8 mouse cellular contexts compared by ENCODE assay signal in genomic region chr3:96327647-96328046, GRCm38 (mm10). TPM values are rescaled to one million over a fixed set of nuclear protein-coding genes. Genes with fewer than 3 reads are reported as not detected.
A peak's percentile ranks its signal among the peaks of the same experiment; 100 is the strongest.
DNase-seq lines count a peak whose midpoint lies in the region; ATAC-seq lines count a peak whose summit lies in the region.

No protein-coding gene starts in this region.

- WGBS in lung, embryonic 16.5 days, result 1% methylated on average over 11 of the region's 18 CpGs
- WGBS in embryonic facial prominence, embryonic 15.5 days, result under 1% methylated on average over 16 of the region's 18 CpGs
- 3% methylated on average over 11 of the region's 18 CpGs for whole genome bisulfite sequencing in liver, embryonic 11.5 days
- WGBS in stomach, embryonic 16.5 days, result under 1% methylated on average over 14 of the region's 18 CpGs

- no peaks in the 10 kb centered on the region for H3K36me3 ChIP-seq in lung, embryonic 16.5 days (ENCODE audit: control insufficient read depth, insufficient read depth, low read length)
- H3K36me3 ChIP-seq in embryonic facial prominence, embryonic 15.5 days, result no peaks in the 10 kb centered on the region
- no peaks in the 10 kb centered on the region for H3K36me3 ChIP-seq in liver, embryonic 11.5 days (ENCODE audit: control insufficient read depth, insufficient read depth, low read length)
- H3K36me3 ChIP-seq in stomach, embryonic 16.5 days (ENCODE audit: control insufficient read depth, insufficient read depth, low read length), result no peaks in the 10 kb centered on the region

- no peaks in the 10 kb centered on the region for H3K4me1 ChIP-seq in lung, embryonic 16.5 days (replicated peaks; ENCODE audit: control insufficient read depth, insufficient read depth, low read length)
- 0 out of 2 replicates have a peak, but pooled peaks cover 2% of the 10 kb centered on the region for H3K4me1 ChIP-seq in embryonic facial prominence, embryonic 15.5 days
- peaks cover 12% of the 10 kb centered on the region; the same call in 1 of the 2 replicates for H3K4me1 ChIP-seq in liver, embryonic 11.5 days (replicated peaks; ENCODE audit: control insufficient read depth, insufficient read depth, low read length)
- 0 out of 2 replicates have a peak, but pooled peaks cover 3% of the 10 kb centered on the region for H3K4me1 ChIP-seq in stomach, embryonic 16.5 days (ENCODE audit: control insufficient read depth, insufficient read depth, low read length)

- no peak for DNase-seq in lung, adult 18-20 months
- DNase-seq in liver, embryonic 11.5 days (ENCODE audit: low spot score), result peak; percentile 47
- no peak for DNase-seq in left cerebral cortex, adult 8-10 months (ENCODE audit: low spot score in 2 of 2)
- no peak for DNase-seq in urinary bladder, postnatal 14 days (ENCODE audit: low spot score)
- DNase-seq in right cerebral cortex, postnatal 14 days, result no peak

- H3K9me3 ChIP-seq in lung, embryonic 16.5 days (ENCODE audit: control insufficient read depth, low read length), result no peaks in the 10 kb centered on the region
- no peaks in the 10 kb centered on the region for H3K9me3 ChIP-seq in embryonic facial prominence, embryonic 15.5 days (replicated peaks)
- no peaks in the 10 kb centered on the region for H3K9me3 ChIP-seq in liver, embryonic 11.5 days (ENCODE audit: control insufficient read depth, low read length)
- H3K9me3 ChIP-seq in stomach, embryonic 16.5 days (replicated peaks; ENCODE audit: control insufficient read depth, low read length), result no peaks in the 10 kb centered on the region

- peaks cover 70% of the 10 kb centered on the region for H3K27me3 ChIP-seq in lung, embryonic 16.5 days (ENCODE audit: control insufficient read depth, insufficient read depth, low read depth, low read length)
- H3K27me3 ChIP-seq in embryonic facial prominence, embryonic 15.5 days, result peaks cover 77% of the 10 kb centered on the region
- H3K27me3 ChIP-seq in liver, embryonic 11.5 days (replicated peaks; ENCODE audit: control insufficient read depth, insufficient read depth, low read length), result peaks cover 14% of the 10 kb centered on the region
- H3K27me3 ChIP-seq in stomach, embryonic 16.5 days (ENCODE audit: control insufficient read depth, insufficient read depth, low read length), result peaks cover 58% of the 10 kb centered on the region

- no peak overlapping the region for H3K9ac ChIP-seq in lung, embryonic 16.5 days (ENCODE audit: low read length)
- H3K9ac ChIP-seq in embryonic facial prominence, embryonic 15.5 days, result no peak overlapping the region
- H3K9ac ChIP-seq in liver, embryonic 11.5 days (ENCODE audit: low read depth, low read length), result peak overlapping the region; percentile 52
- H3K9ac ChIP-seq in stomach, embryonic 16.5 days (ENCODE audit: low read length), result no peak overlapping the region

- 0 out of 2 replicates have a peak, but pooled peaks have one; percentile 8 for ATAC-seq in lung, embryonic 16.5 days (ENCODE audit: low read depth)
- no peak for ATAC-seq in embryonic facial prominence, embryonic 15.5 days (ENCODE audit: insufficient number of reproducible peaks, low FRiP score, low TSS enrichment, low read depth)
- no peak; the same call in 1 of the 2 replicates for ATAC-seq in liver, embryonic 11.5 days (replicated peaks; ENCODE audit: low FRiP score)
- ATAC-seq in stomach, embryonic 16.5 days (ENCODE audit: insufficient read depth, low FRiP score), result no peak

- H3K27ac ChIP-seq in lung, embryonic 16.5 days (ENCODE audit: low read length), result no peak overlapping the region
- no peak overlapping the region for H3K27ac ChIP-seq in embryonic facial prominence, embryonic 15.5 days (replicated peaks)
- no peak overlapping the region for H3K27ac ChIP-seq in liver, embryonic 11.5 days (ENCODE audit: low read depth, low read length)
- no peak overlapping the region for H3K27ac ChIP-seq in stomach, embryonic 16.5 days (ENCODE audit: low read length)

- peak overlapping the region; percentile 59 for H3K4me2 ChIP-seq in lung, embryonic 16.5 days (ENCODE audit: low read depth, low read length)
- H3K4me2 ChIP-seq in embryonic facial prominence, embryonic 15.5 days (replicated peaks), result peak overlapping the region; percentile 60
- H3K4me2 ChIP-seq in liver, embryonic 11.5 days, result peak overlapping the region; percentile 80
- peak overlapping the region; percentile 59 for H3K4me2 ChIP-seq in stomach, embryonic 16.5 days (ENCODE audit: low read depth, low read length)

- peak overlapping the region; percentile 46 for H3K4me3 ChIP-seq in lung, embryonic 16.5 days (ENCODE audit: low read length)
- peak overlapping the region; percentile 41 for H3K4me3 ChIP-seq in embryonic facial prominence, embryonic 15.5 days (replicated peaks)
- H3K4me3 ChIP-seq in liver, embryonic 11.5 days (ENCODE audit: low read depth, low read length), result peak overlapping the region; percentile 50
- H3K4me3 ChIP-seq in stomach, embryonic 16.5 days (replicated peaks; ENCODE audit: low read length), result peak overlapping the region; percentile 43

RNA-seq across cellular contexts. Expression of gene Fcgr1, which starts 33.9 kb away (rescaled TPM):
- polyA plus RNA-seq in lung, embryonic 16.5 days (2015; fragmentation: Nextera tagmentation; extraction: Ambion mirVana), result 2.3 and 2.7 TPM in 2 replicates
- polyA plus RNA-seq in embryonic facial prominence, embryonic 15.5 days (2015; fragmentation: Nextera tagmentation; extraction: Ambion mirVana), result 2.2 and 4.4 TPM in 2 replicates
- polyA plus RNA-seq in liver, embryonic 11.5 days (2014; fragmentation: Nextera tagmentation; extraction: Ambion mirVana), result 4.1 TPM in 2 replicates
- 3.0 and 3.4 TPM in 2 replicates for polyA plus RNA-seq in stomach, embryonic 16.5 days (2015; fragmentation: Nextera tagmentation; extraction: Ambion mirVana)
- total RNA-seq in left cerebral cortex, adult 8-10 months (2022), result 1 to 10 TPM; 1.7 to 6.5 (median 3.5) TPM

RNA-seq across cellular contexts. Expression of gene Hist2h2bb, which starts 58.1 kb away (rescaled TPM):
- 13.0 and 14.5 TPM in 2 replicates for polyA plus RNA-seq in lung, embryonic 16.5 days (2015; fragmentation: Nextera tagmentation; extraction: Ambion mirVana)
- polyA plus RNA-seq in embryonic facial prominence, embryonic 15.5 days (2015; fragmentation: Nextera tagmentation; extraction: Ambion mirVana), result 7.0 and 8.6 TPM in 2 replicates
- 15.1 and 18.9 TPM in 2 replicates for polyA plus RNA-seq in liver, embryonic 11.5 days (2014; fragmentation: Nextera tagmentation; extraction: Ambion mirVana)
- 7.3 and 12.4 TPM in 2 replicates for polyA plus RNA-seq in stomach, embryonic 16.5 days (2015; fragmentation: Nextera tagmentation; extraction: Ambion mirVana)
- 100 to 1,000 TPM; 160 to 229 (median 192) TPM for total RNA-seq in left cerebral cortex, adult 8-10 months (2022)

RNA-seq across cellular contexts. Expression of gene Hist2h3b, which starts 59.2 kb away (rescaled TPM):
- polyA plus RNA-seq in lung, embryonic 16.5 days (2015; fragmentation: Nextera tagmentation; extraction: Ambion mirVana), result 55.7 and 61.1 TPM in 2 replicates
- 36.0 and 51.5 TPM in 2 replicates for polyA plus RNA-seq in embryonic facial prominence, embryonic 15.5 days (2015; fragmentation: Nextera tagmentation; extraction: Ambion mirVana)
- polyA plus RNA-seq in liver, embryonic 11.5 days (2014; fragmentation: Nextera tagmentation; extraction: Ambion mirVana), result 45.6 and 60.2 TPM in 2 replicates
- polyA plus RNA-seq in stomach, embryonic 16.5 days (2015; fragmentation: Nextera tagmentation; extraction: Ambion mirVana), result 29.8 and 39.2 TPM in 2 replicates
- 10 to 100 TPM; 45.5 to 68.8 (median 61.8) TPM for total RNA-seq in left cerebral cortex, adult 8-10 months (2022)
